Mouse (Mus musculus) liver, embryonic 14.5 days (tissue): ENCODE measurements around the gene Rnasek. TPM values are rescaled to one million over a fixed set of nuclear protein-coding genes. Genes with fewer than 3 reads are reported as not detected.

Source experiments
- ATAC-seq: fragments of 200-750 bp; cut with Nextera tagmentation; 2 replicates; pipeline ENCODE4 v1.8.0; 2017; ENCODE audit warnings: moderate number of reproducible peaks, mild to moderate bottlenecking, moderate library complexity; ENCODE audit not compliant: insufficient read depth
- DNase-seq, 3 experiments: peaks; one replicate each; pipeline ENCODE4 v3.0.0-alpha.2; 2012 to 2013; ENCODE audit warnings: low read depth in 3 of 3, low spot score in 3 of 3
- H3K27ac ChIP-seq: fragments of 300-500 bp; sonication (generic); 2 replicates; pipeline ENCODE4 v1.5.1; 2014; ENCODE audit warnings: moderate library complexity, mild to moderate bottlenecking, control low read depth, inconsistent platforms
- H3K27me3 ChIP-seq: fragments of 300-500 bp; sonication (generic); 2 replicates; pipeline ENCODE4 v1.6.1; 2014; ENCODE audit warnings: mild to moderate bottlenecking, low read length, moderate library complexity; ENCODE audit not compliant: control insufficient read depth, insufficient read depth
- H3K36me3 ChIP-seq: fragments of 300-500 bp; sonication (generic); replicated peaks from 2 replicates; pipeline ENCODE4 v1.6.1; 2014; ENCODE audit warnings: low read depth; ENCODE audit not compliant: control insufficient read depth, insufficient read depth
- H3K4me1 ChIP-seq, 2 experiments: fragments of 200-500 bp in 1 of 2; fragments of 300-500 bp in 1 of 2; sonication (generic) in 1 of 2; replicated peaks; 2 replicates each; pipeline ENCODE4 v1.6.1; 2012 to 2014; ENCODE audit warnings: antibody characterized with exemption in 1 of 2, inconsistent platforms in 1 of 2, low read length in 1 of 2; ENCODE audit not compliant: control insufficient read depth in 2 of 2, insufficient read depth in 2 of 2
- H3K4me2 ChIP-seq: fragments of 300-500 bp; sonication (generic); 2 replicates; pipeline ENCODE4 v1.6.1; 2014; ENCODE audit warnings: low read depth, mild to moderate bottlenecking, control low read depth, moderate library complexity
- H3K4me3 ChIP-seq, 2 experiments: fragments of 200-500 bp in 1 of 2; fragments of 300-500 bp in 1 of 2; sonication (generic) in 1 of 2; 2 replicates each; pipeline ENCODE4 v1.5.1; 2012 to 2014; ENCODE audit warnings: low read depth in 2 of 2, low read length in 2 of 2, mild to moderate bottlenecking in 2 of 2, control low read depth in 1 of 2, inconsistent platforms in 1 of 2, moderate library complexity in 1 of 2; ENCODE audit not compliant: insufficient read depth in 1 of 2
- H3K9ac ChIP-seq: fragments of 300-500 bp; sonication (generic); replicated peaks from 2 replicates; pipeline ENCODE4 v1.6.1; 2014; ENCODE audit warnings: mild to moderate bottlenecking, control low read depth, moderate library complexity
- H3K9me3 ChIP-seq: fragments of 300-500 bp; sonication (generic); 2 replicates; pipeline ENCODE4 v1.6.1; 2016; ENCODE audit warnings: low read length, mixed read lengths; ENCODE audit not compliant: control insufficient read depth
- CTCF ChIP-seq: IDR thresholded peaks from 2 replicates; pipeline ENCODE4 v1.5.1; 2016; ENCODE audit warnings: antibody characterized with exemption, low read depth, control low read depth
- EP300 ChIP-seq: IDR thresholded peaks from 2 replicates; pipeline ENCODE4 v1.6.1; 2016; ENCODE audit warnings: antibody characterized with exemption, low read depth
- WGBS: fragments of 180-500 bp; shearing (Covaris S2); extraction: QIAGEN DNeasy Blood & Tissue Kit; methylation state at CpG from one replicate; pipeline ENCODE4 v1.1.7; 2014; ENCODE audit not compliant: insufficient replicate concordance; 5-methylcytosine and 5-hydroxymethylcytosine counted together
- polyA plus RNA-seq, 2 experiments: library from polyadenylated mRNA; depleted of rRNA in 1 of 2; stranded (reverse) in 1 of 2; unstranded in 1 of 2; fragments of >200 nt; fragmentation: Nextera tagmentation in 1 of 2; extraction: Ambion mirVana in 1 of 2; gene quantifications; 2 replicates each; pipeline versions ENCODE4 v1.2.1 to v1.2.3; 2012 to 2014

Rnasek gene
- polyA plus RNA-seq, 2 experiments, result 29.9 to 124 TPM

GRCm38 (mm10) chr11:70283666-70284065, 44.0 kb upstream of the Rnasek start:
- DNase-seq (no peak), ATAC-seq (no peak)
- no peaks in the 10 kb centered on the region for H3K9me3 ChIP-seq

GRCm38 (mm10) chr11:70280441-70280840, 40.8 kb upstream of the Rnasek start:
- H3K27ac ChIP-seq, result no peak overlapping the region
- H3K4me2 ChIP-seq, result no peak overlapping the region
- no peak for TF ChIP-seq CTCF
- TF ChIP-seq EP300, result no peak
- peaks cover 0 to 2% of the 10 kb centered on the region in 2 experiments; a peak in 2 of 4 replicates for H3K4me1 ChIP-seq
- 32% methylated on average over 3 of the region's 3 CpGs for WGBS
- no peak for DNase-seq
- no peak overlapping the region for H3K4me3 ChIP-seq
- no peaks in the 10 kb centered on the region for H3K27me3 ChIP-seq
- no peaks in the 10 kb centered on the region for H3K9me3 ChIP-seq
- no peaks in the 10 kb centered on the region for H3K36me3 ChIP-seq
- no peak for ATAC-seq
- H3K9ac ChIP-seq, result no peak overlapping the region

More at GRCm38 (mm10) chr11:70283666-70284065, 44.0 kb upstream of the Rnasek start:
- no peak overlapping the region for H3K9ac ChIP-seq
- H3K27ac ChIP-seq, result no peak overlapping the region
- WGBS, result 61% methylated on average over 4 of the region's 4 CpGs
- H3K4me2 ChIP-seq, result no peak overlapping the region
- H3K4me3 ChIP-seq, result no peak overlapping the region
- TF ChIP-seq CTCF, result no peak
- TF ChIP-seq EP300, result no peak
- H3K36me3 ChIP-seq, result no peaks in the 10 kb centered on the region
- peaks cover 0 to 2% of the 10 kb centered on the region in 2 experiments; a peak in 2 of 4 replicates for H3K4me1 ChIP-seq
- no peaks in the 10 kb centered on the region for H3K27me3 ChIP-seq

- ATAC-seq (no peak), DNase-seq (no peak)
- H3K27me3 ChIP-seq, result no peaks in the 10 kb centered on the region
- 72% methylated on average over 3 of the region's 3 CpGs for WGBS
- H3K4me3 ChIP-seq, result no peak overlapping the region
- no peaks in the 10 kb centered on the region for H3K9me3 ChIP-seq
- peaks cover 0 to 2% of the 10 kb centered on the region in 2 experiments; a peak in 2 of 4 replicates for H3K4me1 ChIP-seq
- no peaks in the 10 kb centered on the region for H3K36me3 ChIP-seq
- H3K9ac ChIP-seq, result no peak overlapping the region
- no peak overlapping the region for H3K27ac ChIP-seq
- H3K4me2 ChIP-seq, result no peak overlapping the region
- TF ChIP-seq CTCF (no peak), EP300 (no peak)
Observed at GRCm38 (mm10) chr11:70278961-70279360, 39.3 kb upstream of the Rnasek start.

GRCm38 (mm10) chr11:70271641-70272040, 32.0 kb upstream of the Rnasek start:
- whole genome bisulfite sequencing, result 68% methylated on average over 7 of the region's 7 CpGs
- Histone ChIP-seq H3K36me3 (no peaks in the 10 kb centered on the region), H3K27me3 (no peaks in the 10 kb centered on the region)

GRCm38 (mm10) chr11:70266405-70266804, 26.8 kb upstream of the Rnasek start:
- DNase-seq (no peak), ATAC-seq (no peak)
- Histone ChIP-seq H3K27me3 (no peaks in the 10 kb centered on the region), H3K9ac (no peak overlapping the region), H3K27ac (no peak overlapping the region), H3K4me2 (no peak overlapping the region), H3K4me3 (no peak overlapping the region), H3K4me1 (no peaks in the 10 kb centered on the region), H3K9me3 (no peaks in the 10 kb centered on the region), H3K36me3 (no peaks in the 10 kb centered on the region)
- WGBS, result 85% methylated on average over 1 of the region's 1 CpGs
- no peak for TF ChIP-seq EP300
- no peak for TF ChIP-seq CTCF

More at GRCm38 (mm10) chr11:70271641-70272040, 32.0 kb upstream of the Rnasek start:
- Histone ChIP-seq H3K27ac (no peak overlapping the region), H3K9ac (no peak overlapping the region), H3K9me3 (no peaks in the 10 kb centered on the region), H3K4me3 (no peak overlapping the region), H3K4me1 (no peaks in the 10 kb centered on the region), H3K4me2 (no peak overlapping the region)
- DNase-seq (no peak), ATAC-seq (no peak)
- no peak for TF ChIP-seq EP300
- no peak for TF ChIP-seq CTCF
